Mouse (Mus musculus): ENCODE measurements around the gene Nfyc.

The Nfyc gene

DNA sequence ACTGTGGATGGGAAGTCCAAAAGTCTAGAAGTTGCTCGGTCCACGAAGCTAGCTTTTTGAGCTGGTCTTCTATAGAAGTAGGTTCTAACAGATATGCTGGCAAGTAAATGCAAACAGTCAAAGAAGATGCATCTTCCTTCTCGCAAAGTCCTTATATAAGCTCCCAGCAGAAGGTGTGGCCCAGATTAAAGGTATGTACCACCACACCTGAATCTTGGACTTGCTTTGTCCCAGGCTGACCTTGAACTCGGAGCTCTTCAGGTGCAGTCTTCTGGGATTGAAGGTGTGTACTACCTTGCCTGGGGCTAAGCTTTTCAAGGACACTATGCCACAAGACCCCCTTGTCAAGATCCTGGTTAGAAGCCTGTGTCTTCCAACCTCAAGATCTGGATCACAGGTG, at the start of gene Nfyc:
Gene Nfyc (minus strand): TSS at position 101 of the 400 bp plus-strand sequence.
- DNase-seq: no peak

DNA sequence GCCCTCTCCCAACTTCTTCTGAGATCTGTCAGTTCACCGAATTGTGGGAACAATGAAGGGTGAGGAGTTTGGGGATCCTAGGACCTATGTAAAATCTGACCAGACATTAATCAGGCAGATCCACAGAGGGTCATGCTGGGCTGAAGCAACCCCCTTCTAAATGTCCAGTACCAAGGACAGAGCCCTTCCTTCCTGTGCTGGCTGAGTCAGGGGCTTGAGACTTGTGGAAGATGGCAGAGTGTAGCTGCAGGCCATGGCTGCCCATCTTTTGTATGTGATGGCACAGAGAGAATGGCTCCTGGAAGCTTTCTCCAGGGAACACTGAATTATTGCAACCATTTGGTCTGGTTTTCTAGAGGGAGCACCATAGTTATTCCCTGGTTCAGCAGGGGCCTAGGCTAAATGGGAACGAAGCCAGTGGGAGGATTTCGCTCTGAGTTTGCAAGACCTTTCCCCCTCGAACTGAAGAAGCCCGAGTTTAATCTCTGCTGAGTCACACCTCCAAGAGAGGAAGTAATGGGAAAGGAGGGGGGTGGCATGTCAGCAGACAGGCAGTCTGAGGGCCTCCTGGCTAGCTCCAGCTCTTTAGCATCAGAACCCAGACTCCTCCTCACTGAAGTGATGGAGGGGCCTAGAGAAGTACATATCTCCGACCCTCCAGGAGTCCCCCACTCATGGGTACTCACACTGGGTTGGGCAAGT, 49.5 kb upstream of the Nfyc start:
- no peak for DNase-seq

DNA sequence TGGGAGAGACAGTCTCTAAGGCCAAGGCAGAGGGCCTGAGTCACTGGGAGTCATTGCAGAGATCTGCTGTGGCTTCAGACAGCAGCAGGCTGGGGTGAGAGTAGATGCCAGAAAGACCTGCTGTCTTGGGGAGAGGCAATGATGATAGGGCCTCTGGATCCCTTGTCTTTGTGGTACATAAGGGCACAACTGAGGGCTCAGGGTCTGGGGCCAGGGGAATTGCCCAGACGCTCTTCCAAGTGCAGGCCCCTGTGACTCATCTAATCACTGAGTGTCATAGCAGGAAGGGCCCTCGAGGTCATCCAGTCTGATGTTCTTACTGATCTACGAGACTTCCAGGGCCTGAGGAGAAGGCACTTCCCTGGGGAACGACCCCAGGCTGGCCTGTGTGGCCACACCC, 48.0 kb upstream of the Nfyc start:
- no peak for DNase-seq

DNA sequence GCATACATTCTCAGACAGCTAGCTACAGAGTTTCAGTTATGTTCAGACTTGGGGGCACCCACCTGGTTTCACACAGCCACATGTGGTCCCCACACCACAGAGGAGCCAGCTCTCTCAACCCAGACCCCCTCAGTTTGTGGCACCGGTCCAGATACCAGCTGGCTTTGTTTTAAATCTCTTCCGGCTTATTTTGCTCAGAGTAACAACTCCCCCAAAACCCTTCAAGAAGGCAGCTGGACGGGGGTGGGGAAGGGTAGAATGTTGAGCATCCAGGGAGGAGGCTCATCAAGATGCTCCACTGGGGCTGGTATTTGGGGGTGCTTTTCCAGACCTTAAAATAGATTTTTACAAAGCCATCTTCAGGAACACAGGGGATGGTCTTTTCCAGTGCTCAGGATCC, 47.4 kb upstream of the Nfyc start:
- DNase-seq: no peak

DNA sequence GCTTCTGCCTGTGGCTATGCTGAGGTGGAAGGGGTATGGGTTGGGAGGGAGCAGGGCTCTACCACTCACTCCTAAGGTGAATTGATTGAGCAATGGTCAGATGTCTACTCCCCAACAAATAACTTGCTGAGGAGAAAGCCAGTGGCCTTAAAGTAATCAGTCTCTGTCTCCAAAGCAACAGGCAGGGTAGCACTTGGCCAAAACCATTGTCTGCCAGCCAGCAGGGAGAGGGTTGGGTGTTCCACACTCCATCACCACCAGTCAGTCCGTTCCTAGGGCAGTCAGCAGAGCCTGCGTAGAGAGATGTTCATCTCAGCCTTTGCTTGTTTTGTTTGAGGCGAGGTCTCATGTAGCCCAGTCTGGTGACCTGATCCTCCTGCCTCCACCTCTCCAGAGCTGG, 44.6 kb upstream of the Nfyc start:
- DNase-seq: peak; percentile 42 to 55

DNA sequence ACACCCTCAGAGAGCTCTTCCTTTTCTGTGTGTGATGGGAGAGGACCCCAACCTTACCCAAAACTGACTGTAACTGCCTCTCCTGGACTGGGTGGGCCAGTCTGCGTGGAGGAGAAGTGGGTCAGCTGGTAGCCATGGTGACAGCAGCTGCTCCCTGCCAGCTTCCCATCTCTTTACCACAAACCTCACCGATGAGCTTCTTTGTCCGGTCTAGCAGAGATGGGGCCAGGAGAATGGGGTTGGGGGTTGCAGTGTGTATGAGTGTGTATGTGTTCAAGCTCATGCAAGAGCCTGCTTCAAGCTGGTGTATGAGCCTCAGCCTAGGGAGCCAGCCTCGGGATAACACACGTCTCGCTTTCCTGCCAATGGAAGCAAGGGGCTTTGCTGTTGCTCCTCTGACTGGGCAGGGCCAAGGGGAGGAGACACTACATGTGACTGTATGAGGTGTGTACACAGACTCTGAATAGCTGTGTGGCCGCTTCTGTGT, 38.9 kb upstream of the Nfyc start:
- no peak for DNase-seq

DNA sequence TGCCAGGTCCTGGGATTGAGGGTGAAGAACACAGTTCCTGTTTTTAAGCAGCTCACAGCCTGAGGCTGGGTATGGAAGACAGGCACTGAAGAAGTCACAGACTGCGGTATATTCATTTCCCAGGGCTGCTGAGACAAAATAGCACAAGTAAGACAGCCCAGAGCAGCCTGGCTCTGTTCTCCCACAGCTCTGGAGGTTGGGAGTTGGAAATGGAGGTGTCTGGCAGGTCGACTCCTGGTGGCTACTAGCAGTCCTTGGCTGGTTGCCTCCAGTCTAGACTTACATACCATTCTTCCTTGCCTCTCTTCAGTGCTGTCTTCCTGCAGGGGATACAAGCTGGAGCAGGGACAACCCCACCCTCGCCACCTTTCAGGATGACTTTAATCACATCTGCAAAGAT, 37.6 kb upstream of the Nfyc start:
- peak in 1 of 2 experiments; percentile 50 for DNase-seq

DNA sequence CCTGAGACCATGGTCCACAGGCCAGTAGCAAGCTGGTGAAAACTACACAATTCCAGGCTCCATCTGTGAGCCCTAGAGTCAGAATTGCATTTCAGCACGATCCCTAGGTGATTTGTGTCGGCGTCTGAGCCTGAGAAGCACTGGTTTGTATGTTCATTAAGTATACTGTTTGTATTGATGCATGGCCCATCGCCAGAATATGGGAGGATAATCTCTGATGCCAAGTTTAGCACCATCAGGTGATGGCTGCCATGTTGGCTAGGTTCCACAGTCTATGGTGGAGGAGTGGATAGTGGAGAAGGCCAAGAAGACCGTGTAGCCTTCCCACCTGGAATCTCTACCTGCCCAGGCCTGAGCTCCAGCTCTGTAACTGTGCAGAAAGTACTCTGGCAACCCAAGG, 36.9 kb upstream of the Nfyc start:
- peak; percentile 62 to 65 for DNase-seq

DNA sequence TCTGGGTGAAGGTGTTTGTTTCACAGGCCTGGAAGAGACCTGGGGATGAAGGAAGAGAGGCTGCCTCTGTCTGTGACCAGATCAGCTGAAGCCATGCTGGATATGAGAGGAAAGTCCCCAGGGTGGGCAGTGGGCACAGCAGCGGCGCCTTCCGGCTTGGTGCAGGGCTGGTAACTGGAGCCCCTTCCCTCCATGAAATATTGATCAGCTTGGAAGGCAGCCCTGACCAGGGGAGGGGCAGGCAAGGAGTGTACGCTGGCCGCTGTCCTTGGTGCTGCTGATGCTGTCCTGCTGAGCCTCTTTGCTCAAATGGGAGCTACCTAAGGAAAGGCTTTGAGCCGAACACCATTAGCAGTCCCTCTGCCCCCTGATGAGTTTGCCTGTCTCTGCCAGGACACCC, 34.8 kb upstream of the Nfyc start:
- DNase-seq: no peak

DNA sequence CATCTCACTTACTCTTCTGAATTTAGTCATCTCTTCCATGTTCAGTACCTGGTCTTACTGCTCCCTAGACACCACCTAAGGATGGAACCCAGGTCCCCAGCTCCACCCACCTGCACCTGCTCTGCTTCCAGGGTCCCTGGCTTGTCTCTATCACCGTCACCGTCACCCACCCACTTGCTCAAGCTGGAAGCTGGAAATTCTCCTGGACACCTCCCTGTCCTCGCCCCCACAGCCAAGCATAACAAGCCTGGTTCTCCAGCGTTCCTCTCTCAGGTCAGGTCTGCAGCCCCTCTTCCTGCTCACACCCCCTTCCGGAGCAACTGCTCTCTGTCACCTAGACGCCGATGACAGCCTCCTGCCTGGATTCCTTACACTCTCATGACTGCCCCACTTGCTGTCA, 28.5 kb upstream of the Nfyc start:
- no peak for DNase-seq

DNA sequence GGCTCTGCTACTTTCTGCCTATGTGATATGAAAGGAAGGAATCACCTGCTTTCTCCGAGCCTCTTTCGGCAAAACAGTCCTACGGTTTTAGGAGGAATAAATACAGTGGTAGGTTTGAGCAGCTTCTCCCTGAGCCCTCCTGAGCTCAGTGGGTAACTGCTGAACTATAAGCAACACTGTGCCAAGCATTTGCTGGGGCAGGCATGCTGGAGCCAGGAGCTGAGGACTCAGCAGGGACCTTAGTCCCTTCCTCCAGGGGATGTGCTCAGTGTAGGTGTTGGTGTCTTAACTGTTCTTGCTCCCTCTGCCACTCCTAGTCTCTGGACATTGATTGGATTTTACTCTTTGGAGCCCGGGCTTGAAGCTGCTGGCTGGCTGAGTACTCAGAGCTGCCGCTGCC, 25.0 kb upstream of the Nfyc start:
- DNase-seq: peak in 1 of 2 experiments; percentile 41

DNA sequence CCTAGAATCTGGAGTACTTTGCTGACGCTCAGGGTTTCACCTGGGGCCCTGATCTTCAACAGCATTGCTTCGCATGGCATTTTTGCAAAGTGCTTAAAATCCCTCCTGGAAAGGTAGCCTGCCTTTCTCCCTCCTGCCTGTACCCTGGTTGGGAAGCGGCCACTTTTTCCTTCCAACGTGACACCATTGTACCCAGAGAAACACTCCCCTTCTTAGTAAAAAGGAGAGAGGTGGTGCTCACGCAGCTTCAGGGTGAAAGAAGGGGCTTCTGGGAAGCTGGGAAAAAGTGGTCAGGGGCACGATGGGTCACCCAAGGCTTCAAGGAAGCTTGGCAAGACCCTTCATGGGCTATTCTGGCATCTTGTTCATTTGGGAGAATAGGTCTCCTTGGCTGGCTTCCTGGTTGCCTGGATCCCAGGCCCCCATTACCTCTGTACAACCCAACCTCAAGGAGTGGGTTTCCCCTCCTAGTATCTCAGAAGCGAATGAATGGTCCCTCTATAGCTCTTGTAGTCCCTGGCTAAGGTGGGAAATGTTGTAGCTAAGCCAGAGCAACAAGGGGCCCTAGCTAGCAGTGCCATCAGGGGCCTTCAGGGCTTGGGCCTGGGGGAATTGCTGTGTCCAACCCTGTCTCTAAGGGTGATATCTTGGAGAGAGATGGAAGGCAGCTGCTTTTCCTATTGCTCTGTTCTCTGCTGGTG, 24.1 kb upstream of the Nfyc start:
- peak in 1 of 2 experiments; percentile 44 for DNase-seq

DNA sequence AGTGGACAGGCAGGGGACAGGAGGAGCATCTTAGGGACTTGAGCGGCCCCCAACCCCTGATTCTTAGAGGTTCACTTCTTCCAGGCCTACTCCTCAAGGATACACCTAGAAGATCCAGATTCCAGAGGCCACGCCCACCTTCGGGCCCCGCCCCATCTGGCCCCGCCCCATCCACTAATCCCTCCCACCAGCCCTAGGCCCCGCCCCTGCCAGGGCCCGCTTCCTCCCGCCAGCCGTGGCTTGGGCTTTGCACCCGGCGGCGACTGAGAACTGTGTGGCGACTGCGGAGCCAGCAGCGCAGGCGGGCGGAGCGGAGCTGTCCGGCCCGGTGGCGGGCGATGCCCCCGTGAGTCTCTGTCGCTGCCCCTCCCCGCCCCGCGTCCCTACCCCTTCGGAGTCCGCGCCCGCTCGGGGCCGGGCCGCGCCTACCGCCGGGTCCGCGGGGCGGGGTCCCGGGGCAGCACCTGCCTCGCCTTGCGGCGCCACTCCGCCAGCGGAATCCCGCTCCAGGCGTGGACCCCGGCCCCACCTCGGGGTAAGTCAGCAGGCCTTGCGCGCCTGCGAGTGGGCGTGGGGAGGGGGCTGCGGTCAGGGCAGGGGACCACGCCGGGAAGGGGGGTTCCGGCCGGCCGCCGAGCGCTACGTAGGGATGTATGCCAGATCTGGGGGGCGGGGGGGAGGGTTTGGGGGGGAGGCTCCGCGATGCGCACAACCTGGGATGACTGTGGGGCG, 23.4 kb upstream of the Nfyc start, which contains the start of gene Rims3:
Gene Rims3 (plus strand): TSS at position 229 of the 732 bp plus-strand sequence.
- DNase-seq: peak; percentile 67 to 84

DNA sequence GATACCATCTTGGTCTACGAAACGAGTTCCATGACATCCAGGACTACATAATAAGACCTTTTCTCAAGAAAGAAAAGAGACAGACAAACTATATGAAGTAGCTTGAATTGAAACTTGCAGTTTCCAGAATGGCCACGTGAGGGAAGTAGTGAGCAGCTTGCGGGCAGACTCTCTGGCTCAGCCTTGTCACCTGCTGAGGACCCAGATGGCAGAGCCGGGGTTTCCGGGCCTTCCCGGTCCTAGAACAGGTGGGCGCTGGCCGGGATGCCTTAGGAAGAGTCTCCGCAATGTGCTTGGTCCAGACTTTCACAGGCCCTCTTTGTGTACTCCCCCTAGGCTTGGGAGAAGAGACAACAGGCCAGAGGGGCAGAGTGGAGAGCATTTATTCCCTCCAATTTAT, 19.6 kb upstream of the Nfyc start:
- DNase-seq: peak; percentile 95 to 97

DNA sequence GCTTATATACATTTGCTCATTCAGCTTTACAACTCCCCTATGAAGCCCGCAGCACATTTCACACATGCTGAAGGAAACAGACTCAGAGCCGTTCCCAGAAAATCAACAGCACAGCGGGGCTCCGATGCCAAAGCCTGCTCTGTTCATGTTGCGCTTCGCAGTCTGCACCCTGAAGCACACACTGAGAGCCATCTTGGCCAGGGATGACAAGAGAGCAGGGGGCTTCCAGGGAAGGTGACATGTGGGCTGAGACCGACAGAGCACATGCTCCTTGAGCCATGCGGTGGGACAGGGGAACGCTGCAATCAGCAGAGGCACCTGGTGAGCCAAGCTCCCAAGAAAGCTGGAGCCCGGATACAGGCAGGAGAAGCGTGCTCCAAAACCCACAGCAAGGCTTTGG, 18.1 kb upstream of the Nfyc start:
- DNase-seq: peak in 1 of 2 experiments; percentile 60

DNA sequence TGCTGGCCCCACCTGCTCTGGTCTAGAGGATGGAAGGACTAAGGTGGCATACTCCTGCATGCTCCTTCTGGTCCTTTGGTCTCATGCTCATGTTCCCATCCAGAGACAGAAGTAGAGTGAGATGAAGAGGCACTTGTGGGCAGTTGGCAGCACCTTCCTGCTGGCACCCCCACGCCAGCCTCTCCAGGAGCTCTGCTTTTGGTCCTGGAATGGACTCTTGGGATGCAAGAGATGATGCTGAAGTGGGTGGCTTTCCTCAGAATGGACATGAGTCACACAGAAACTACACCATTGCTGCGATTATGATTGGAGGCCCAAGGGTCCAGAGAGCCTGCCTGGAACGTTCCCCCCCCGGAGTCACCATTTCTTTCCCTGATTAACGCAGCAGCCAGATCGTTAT, 17.5 kb upstream of the Nfyc start:
- peak in 1 of 2 experiments; percentile 13 for DNase-seq

DNA sequence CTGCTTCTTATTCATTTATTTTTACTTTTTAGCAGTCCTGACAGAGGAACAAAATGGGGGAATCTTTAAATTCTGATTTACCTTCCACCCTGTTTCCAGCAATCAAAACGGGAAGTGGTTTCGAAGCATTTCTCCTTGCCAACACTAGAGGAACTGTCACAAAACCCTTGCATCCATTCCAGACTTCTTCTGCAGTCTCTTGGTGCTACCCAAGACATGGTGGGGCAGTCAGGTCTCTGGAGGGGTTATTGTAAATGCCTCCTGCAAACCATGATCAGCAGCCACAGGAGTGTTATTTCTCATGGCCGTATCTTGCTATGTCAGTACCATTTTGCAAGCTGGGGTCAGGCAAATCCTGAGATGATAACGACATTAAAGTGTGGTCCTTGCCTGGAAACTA, 13.7 kb upstream of the Nfyc start:
- no peak for DNase-seq

DNA sequence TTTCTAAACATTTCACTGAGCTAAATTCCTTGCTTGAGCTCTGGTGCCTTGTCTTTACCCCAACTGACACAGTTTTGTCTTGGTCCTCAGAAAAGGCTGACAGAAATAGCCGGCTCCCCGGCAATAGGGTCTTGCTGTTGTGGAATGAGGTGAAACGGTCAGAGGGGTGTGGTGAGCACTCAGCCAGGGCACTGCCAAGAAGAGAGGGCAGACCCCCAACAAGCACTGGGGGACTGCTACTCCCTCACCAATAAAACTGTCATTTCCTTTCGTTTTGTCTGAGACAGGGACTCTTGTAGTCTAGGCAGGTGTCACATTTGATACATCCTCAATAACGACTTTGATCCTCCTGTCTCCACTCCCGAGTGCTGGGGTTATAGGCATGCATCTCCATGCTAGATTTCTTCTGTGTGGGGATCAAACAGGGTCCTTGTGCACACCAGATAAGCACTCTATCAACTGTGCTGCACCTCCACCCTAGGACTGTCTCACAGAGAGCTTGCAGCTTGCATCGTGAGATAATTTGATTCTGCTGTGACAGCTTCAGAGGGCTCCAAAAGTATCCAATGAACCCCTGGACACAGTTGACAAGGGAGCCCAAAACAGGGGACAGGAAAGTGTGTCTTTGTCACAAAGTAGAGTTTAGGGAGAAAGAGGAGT, 13.2 kb upstream of the Nfyc start:
- DNase-seq: no peak

DNA sequence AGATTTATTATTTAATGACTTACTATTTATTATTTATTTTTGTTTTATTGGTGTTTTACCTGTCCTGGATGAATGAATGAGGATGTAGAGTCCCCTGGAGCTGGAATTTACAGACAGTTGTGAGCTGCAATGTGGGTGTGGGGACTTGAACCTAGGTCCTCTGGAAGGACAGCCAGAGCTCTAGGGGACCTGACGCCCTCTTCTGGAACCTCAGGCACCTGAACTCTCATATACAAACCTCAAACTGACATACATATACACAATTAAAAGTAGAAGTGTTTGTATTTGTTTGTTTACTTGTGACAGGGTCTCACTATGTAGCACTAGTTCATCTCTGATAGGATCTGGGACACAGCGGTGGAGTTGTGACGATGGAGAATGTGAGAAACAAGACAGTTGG, 10.0 kb upstream of the Nfyc start:
- no peak for DNase-seq

DNA sequence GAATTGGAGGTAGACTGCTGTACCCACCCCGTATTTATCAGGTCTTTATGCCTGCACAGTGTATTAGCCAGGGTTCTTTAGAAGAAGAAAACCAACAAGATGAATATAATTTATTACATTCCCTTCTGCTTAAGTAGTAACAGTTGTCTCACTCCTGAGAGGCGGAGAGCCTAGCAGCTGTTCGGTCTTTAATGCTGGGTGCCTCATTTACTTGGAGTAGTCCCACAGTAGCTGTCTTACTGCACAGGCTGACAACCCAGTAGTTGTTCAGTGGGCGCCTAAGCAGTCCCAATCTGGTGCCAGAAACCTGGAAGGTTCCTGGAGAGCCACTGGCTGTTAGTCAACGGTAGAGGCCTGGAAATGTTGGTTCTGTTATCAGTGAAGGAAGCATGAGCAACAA, 605 bp downstream of the Nfyc start:
- no peak for DNase-seq

DNA sequence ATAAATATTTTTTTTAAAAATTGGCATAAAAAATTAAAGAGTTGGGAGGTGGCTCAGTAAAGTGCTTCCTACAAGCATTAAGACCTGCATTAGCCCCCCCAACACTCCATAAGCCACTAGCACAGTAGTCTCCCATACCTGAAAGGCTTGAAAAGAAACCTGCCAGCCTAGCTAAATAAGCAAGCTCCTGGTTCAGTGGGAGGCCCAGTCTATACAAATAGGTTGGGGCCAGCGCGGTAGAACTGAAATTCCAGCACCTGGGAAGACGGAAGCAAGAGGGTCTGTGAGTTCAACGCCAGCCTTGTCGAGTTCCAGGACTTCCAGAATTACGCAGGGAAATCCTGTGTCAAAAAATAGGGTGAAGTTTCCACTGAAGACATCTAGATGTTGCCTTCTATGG, 5.0 kb downstream of the Nfyc start:
- DNase-seq: peak in 1 of 2 experiments; percentile 27

DNA sequence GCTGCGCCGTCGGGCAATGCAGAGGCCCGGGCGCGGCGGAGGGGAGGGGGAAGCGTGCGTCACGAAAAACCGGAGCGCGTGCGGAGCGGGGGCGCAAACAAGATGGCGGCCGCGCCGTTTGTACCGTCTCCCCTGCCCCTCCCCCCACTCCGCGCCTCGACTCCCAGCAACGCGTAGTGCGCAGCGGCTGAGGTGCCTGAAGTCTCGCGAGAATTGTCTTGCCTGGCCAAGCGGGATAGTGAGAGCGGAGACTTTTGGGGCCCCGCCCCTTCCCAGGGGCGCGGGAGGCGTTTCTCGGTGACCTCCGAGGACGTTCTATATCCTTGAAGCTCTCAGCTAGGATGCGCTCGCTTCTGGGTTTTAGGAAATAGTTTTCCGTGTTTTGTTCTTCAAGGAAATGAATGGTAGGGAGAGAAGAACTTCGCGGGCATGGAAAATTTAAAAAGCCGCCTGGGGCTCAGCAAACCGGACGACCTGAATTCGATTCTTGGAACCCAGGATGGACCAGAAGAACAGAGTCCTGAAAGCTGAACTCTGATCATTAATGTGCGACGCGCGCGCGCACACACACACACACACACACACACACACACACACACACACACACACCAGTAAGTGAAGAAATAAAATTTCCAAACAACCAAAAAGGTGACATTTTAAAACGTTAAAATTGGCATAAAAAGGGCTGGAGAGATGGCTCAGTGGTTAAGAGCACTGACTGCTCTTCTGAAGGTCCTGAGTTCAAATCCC, 5.6 kb downstream of the Nfyc start:
- DNase-seq: peak; percentile 97 to 98
